Mouse (Mus musculus) CD4-positive, CD25-positive, alpha-beta regulatory T cell, adult 4 months (primary cell): ENCODE measurements around the gene Zfp324. TPM values are rescaled to one million over a fixed set of nuclear protein-coding genes. Genes with fewer than 3 reads are reported as not detected.
"Not testable (repeated sequence)": the region's sequence is repeated elsewhere in the genome, so short reads cannot be mapped to it uniquely, and the experiment has no call there.

Experiments
- ATAC-seq: one replicate; pipeline ENCODE4 v1.8.0; 2017
- polyA plus RNA-seq, 2 experiments: library from polyadenylated mRNA; unstranded; fragments of 100-300 nt; shearing (Covaris generic); gene quantifications; one replicate each; pipeline ENCODE4 v1.2.1; 2017

The Zfp324 gene
- polyA plus RNA-seq, result 1 to 10 TPM; 2.2 to 2.7 TPM

GRCm38 (mm10) chr7:12965678-12966091, at the start of gene Zfp324:
TSS of gene Zfp324 (plus strand) at chr7:12965838.
- ATAC-seq, result peak; percentile 85

GRCm38 (mm10) chr7:12920495-12920894, 45.1 kb upstream of the Zfp324 start:
- ATAC-seq, result not testable (repeated sequence)

- ATAC-seq, result no peak
Measured at GRCm38 (mm10) chr7:12921318-12921704, 44.3 kb upstream of the Zfp324 start.

- ATAC-seq, result peak; percentile 96
Measured at GRCm38 (mm10) chr7:12921705-12922465, 43.8 kb upstream of the Zfp324 start, which contains the start of gene Rps5. TSS of gene Rps5 (plus strand) at chr7:12922290.

GRCm38 (mm10) chr7:12922729-12923128, 42.9 kb upstream of the Zfp324 start:
- no peak for ATAC-seq

GRCm38 (mm10) chr7:12926316-12926715, 39.3 kb upstream of the Zfp324 start:
- ATAC-seq, result no peak

GRCm38 (mm10) chr7:12927191-12927680, 38.4 kb upstream of the Zfp324 start, which contains the start of gene Rnf225:
TSS of gene Rnf225 (plus strand) at chr7:12927416.
- no peak for ATAC-seq

GRCm38 (mm10) chr7:12927693-12928589, 37.7 kb upstream of the Zfp324 start:
- ATAC-seq, result no peak

GRCm38 (mm10) chr7:12933615-12934140, 32.0 kb upstream of the Zfp324 start:
- ATAC-seq, result no peak

GRCm38 (mm10) chr7:12934808-12935207, 30.8 kb upstream of the Zfp324 start:
- ATAC-seq, result no peak

GRCm38 (mm10) chr7:12937254-12937803, 28.3 kb upstream of the Zfp324 start:
- ATAC-seq, result peak; percentile 69

- no peak for ATAC-seq
Measured at GRCm38 (mm10) chr7:12940599-12940998, 25.0 kb upstream of the Zfp324 start.

GRCm38 (mm10) chr7:12943488-12943887, 22.1 kb upstream of the Zfp324 start:
- peak; percentile 77 for ATAC-seq

- peak; percentile 98 for ATAC-seq
Measured at GRCm38 (mm10) chr7:12949032-12949871, 16.4 kb upstream of the Zfp324 start.

- peak; percentile 31 for ATAC-seq
Measured at GRCm38 (mm10) chr7:12949872-12950229, 15.8 kb upstream of the Zfp324 start.

- ATAC-seq, result no peak
Measured at GRCm38 (mm10) chr7:12954896-12955295, 10.7 kb upstream of the Zfp324 start.

GRCm38 (mm10) chr7:12957511-12957910, 8.1 kb upstream of the Zfp324 start:
- no peak for ATAC-seq

GRCm38 (mm10) chr7:12958948-12959347, 6.7 kb upstream of the Zfp324 start:
- no peak for ATAC-seq

GRCm38 (mm10) chr7:12959718-12960117, 5.9 kb upstream of the Zfp324 start:
- no peak for ATAC-seq

- peak; percentile 69 for ATAC-seq
Measured at GRCm38 (mm10) chr7:12961511-12962141, 4.0 kb upstream of the Zfp324 start.
